Mouse (Mus musculus): ENCODE measurements around the gene Stxbp5. TPM values are rescaled to one million over a fixed set of nuclear protein-coding genes. Genes with fewer than 3 reads are reported as not detected.
A peak's percentile ranks its signal among the peaks of the same experiment; 100 is the strongest.
"Not testable (repeated sequence)": the region's sequence is repeated elsewhere in the genome, so short reads cannot be mapped to it uniquely, and the experiment has no call there.

The Stxbp5 gene
- polyA plus RNA-seq, 1 experiment from 2014 or later: 4.4 TPM

DNA sequence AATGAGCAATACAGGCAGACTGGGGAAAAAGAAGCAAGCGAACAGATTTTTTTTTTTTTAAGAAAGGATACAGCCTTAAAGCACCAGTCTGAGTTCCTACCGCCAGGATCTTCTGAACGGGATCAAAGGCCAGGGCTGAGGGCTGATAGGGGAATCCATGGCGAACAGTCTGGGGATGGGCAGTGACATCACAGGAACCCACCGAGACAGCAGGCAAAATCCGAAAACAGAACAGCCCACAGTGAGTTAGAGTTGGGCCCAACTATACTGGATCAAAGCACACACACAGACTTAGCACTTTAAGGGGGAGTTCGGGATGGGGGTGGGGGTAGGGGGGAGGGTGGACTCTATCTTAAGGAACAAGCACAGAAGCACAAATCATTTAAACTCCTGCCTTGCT lies 1.8 kb downstream of the Stxbp5 start:
- ATAC-seq (ENCODE audit: insufficient number of reproducible peaks, low FRiP score, low TSS enrichment, low read depth) (no peak), DNase-seq (ENCODE audit: low spot score) (no peak)
- WGBS: 4% methylated on average over 7 of the region's 7 CpGs
- Histone ChIP-seq H3K4me1 (ENCODE audit: control insufficient read depth, insufficient read depth, low read length) (peaks cover 8% of the 10 kb centered on the region; the same call in 1 of the 2 replicates), H3K9me3 (ENCODE audit: control insufficient read depth, low read length) (no peaks in the 10 kb centered on the region), H3K36me3 (ENCODE audit: control insufficient read depth, insufficient read depth, low read length) (no peaks in the 10 kb centered on the region), H3K27me3 (ENCODE audit: control insufficient read depth, insufficient read depth, low read length) (no peaks in the 10 kb centered on the region), H3K27ac (replicated peaks; ENCODE audit: low read depth, low read length) (no peak overlapping the region), H3K4me2 (ENCODE audit: low read depth, severe bottlenecking) (peak overlapping the region; percentile 96), H3K4me3 (ENCODE audit: low read depth, low read length) (no peak overlapping the region), H3K9ac (ENCODE audit: low read length) (no peak overlapping the region)

DNA sequence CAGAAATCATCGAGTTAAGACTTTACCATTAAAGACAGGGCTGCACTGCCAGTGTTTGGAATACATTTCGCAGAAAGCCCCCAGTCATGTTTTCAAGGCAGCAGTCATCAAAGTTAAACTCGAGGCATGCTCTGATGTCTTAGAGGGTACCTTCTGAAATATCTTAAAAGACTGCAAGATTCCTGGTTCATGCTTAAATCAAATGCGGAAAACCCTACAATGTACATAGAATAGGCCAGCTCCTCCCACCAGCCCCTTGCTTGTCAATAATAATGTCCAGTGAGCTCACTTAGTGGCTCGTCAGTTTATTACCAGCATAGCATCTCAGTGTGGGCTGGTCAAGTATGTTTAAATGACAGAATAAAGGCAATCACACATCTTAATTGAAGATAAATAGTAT lies 3.0 kb downstream of the Stxbp5 start:
- Histone ChIP-seq H3K4me2 (ENCODE audit: low read depth, severe bottlenecking) (no peak overlapping the region), H3K4me3 (ENCODE audit: low read depth, low read length) (no peak overlapping the region), H3K9me3 (ENCODE audit: control insufficient read depth, low read length) (no peaks in the 10 kb centered on the region), H3K4me1 (ENCODE audit: control insufficient read depth, insufficient read depth, low read length) (peaks cover 8% of the 10 kb centered on the region; the same call in 1 of the 2 replicates), H3K27ac (replicated peaks; ENCODE audit: low read depth, low read length) (no peak overlapping the region), H3K36me3 (ENCODE audit: control insufficient read depth, insufficient read depth, low read length) (no peaks in the 10 kb centered on the region), H3K9ac (ENCODE audit: low read length) (no peak overlapping the region), H3K27me3 (ENCODE audit: control insufficient read depth, insufficient read depth, low read length) (no peaks in the 10 kb centered on the region)
- WGBS: 74% methylated on average over 5 of the region's 5 CpGs
- ATAC-seq (ENCODE audit: insufficient number of reproducible peaks, low FRiP score, low TSS enrichment, low read depth): no peak
- DNase-seq (ENCODE audit: low spot score): no peak

GRCm38 (mm10) chr10:9893562-9893961 lies 7.3 kb downstream of the Stxbp5 start:
- H3K4me3 ChIP-seq (ENCODE audit: low read depth, low read length): no peak overlapping the region
- H3K27ac ChIP-seq (replicated peaks; ENCODE audit: low read depth, low read length): no peak overlapping the region
- H3K9me3 ChIP-seq (ENCODE audit: control insufficient read depth, low read length): no peaks in the 10 kb centered on the region
- H3K4me2 ChIP-seq (ENCODE audit: low read depth, severe bottlenecking): no peak overlapping the region
- DNase-seq (ENCODE audit: low spot score): no peak
- no peak overlapping the region for H3K9ac ChIP-seq (ENCODE audit: low read length)
- no peaks in the 10 kb centered on the region for H3K4me1 ChIP-seq (ENCODE audit: control insufficient read depth, insufficient read depth, low read length)
- no peak for ATAC-seq (ENCODE audit: insufficient number of reproducible peaks, low FRiP score, low TSS enrichment, low read depth)
- 92% methylated on average over 2 of the region's 2 CpGs for WGBS
- H3K36me3 ChIP-seq (ENCODE audit: control insufficient read depth, insufficient read depth, low read length): no peaks in the 10 kb centered on the region
- H3K27me3 ChIP-seq (ENCODE audit: control insufficient read depth, insufficient read depth, low read length): no peaks in the 10 kb centered on the region

DNA sequence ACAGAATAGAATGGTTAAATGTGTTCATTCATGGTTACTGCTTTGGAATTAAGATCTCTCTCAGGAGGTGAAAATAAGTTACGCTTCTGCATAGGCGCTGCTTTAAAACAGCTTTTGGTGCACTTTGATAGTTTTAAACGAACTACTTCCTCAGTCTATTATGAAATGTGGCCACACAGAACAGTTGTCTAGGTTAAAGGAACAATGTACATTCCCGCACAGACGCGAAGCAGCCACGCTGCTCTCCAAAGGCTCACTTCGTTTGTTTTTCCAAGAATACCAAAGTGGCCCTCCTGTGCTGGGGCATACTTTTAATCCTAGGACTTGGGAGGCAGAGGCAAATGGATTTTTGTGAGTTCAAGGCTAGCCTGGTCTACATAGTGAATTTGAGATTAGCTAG lies 11.2 kb downstream of the Stxbp5 start:
- Histone ChIP-seq H3K9ac (ENCODE audit: low read length) (no peak overlapping the region), H3K36me3 (ENCODE audit: control insufficient read depth, insufficient read depth, low read length) (no peaks in the 10 kb centered on the region; the same call in 1 of the 2 replicates), H3K27ac (replicated peaks; ENCODE audit: low read depth, low read length) (no peak overlapping the region), H3K4me3 (ENCODE audit: low read depth, low read length) (no peak overlapping the region), H3K4me1 (ENCODE audit: control insufficient read depth, insufficient read depth, low read length) (no peaks in the 10 kb centered on the region), H3K9me3 (ENCODE audit: control insufficient read depth, low read length) (no peaks in the 10 kb centered on the region), H3K4me2 (ENCODE audit: low read depth, severe bottlenecking) (no peak overlapping the region), H3K27me3 (ENCODE audit: control insufficient read depth, insufficient read depth, low read length) (no peaks in the 10 kb centered on the region)
- DNase-seq (ENCODE audit: low spot score) (no peak), ATAC-seq (ENCODE audit: insufficient number of reproducible peaks, low FRiP score, low TSS enrichment, low read depth) (no peak)
- 90% methylated on average over 8 of the region's 8 CpGs for WGBS

DNA sequence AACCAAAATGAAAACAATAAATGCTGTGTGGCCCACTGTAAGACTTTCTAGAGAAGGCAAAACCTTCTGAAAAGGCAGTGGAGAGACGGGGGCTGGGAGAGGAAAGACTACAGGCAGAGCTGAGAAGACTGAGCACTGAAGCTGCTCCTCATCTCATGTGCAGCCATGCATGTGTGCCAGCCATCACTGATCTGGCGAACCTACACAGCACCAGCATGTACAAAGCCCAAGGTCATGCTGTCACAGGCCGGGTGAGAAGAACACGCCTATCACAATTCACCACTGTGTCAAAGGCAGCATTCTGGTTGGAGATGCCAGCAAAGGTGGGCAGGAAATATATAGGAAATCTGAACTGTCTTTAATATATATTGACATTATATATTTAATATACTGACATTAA lies 12.2 kb downstream of the Stxbp5 start:
- Histone ChIP-seq H3K9me3 (ENCODE audit: control insufficient read depth, low read length) (no peaks in the 10 kb centered on the region), H3K4me3 (ENCODE audit: low read depth, low read length) (no peak overlapping the region), H3K9ac (ENCODE audit: low read length) (no peak overlapping the region), H3K4me1 (ENCODE audit: control insufficient read depth, insufficient read depth, low read length) (no peaks in the 10 kb centered on the region), H3K27ac (replicated peaks; ENCODE audit: low read depth, low read length) (no peak overlapping the region), H3K4me2 (ENCODE audit: low read depth, severe bottlenecking) (no peak overlapping the region), H3K36me3 (ENCODE audit: control insufficient read depth, insufficient read depth, low read length) (no peaks in the 10 kb centered on the region; the same call in 1 of the 2 replicates), H3K27me3 (ENCODE audit: control insufficient read depth, insufficient read depth, low read length) (no peaks in the 10 kb centered on the region)
- ATAC-seq (ENCODE audit: insufficient number of reproducible peaks, low FRiP score, low TSS enrichment, low read depth): no peak
- 96% methylated on average over 4 of the region's 4 CpGs for WGBS
- DNase-seq (ENCODE audit: low spot score): no peak

DNA sequence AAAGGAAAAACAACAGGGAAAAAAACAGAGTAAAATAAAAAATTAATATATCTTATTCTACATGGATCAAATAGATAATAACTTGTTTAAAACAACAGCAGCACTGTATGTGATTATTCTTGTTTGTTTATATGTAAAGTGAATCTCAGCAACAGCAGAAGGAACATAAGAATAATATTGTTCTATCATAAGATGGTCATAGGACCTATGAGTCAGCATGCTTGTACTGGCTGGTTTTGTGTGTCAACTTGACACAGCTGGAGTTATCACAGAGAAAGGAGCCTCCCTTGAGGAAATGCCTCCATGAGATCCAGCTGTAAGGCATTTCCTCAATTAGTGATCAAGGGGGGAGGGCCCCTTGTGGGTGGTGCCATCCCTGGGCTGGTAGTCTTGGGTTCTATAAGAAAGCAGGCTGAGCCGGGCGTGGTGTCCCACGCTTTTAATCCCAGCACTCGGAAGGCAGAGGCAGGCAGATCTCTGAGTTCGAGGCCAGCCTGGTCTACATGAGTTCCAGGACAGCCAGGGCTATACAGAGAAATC lies 19.0 kb downstream of the Stxbp5 start:
- not testable (repeated sequence) for ATAC-seq (ENCODE audit: insufficient number of reproducible peaks, low FRiP score, low TSS enrichment, low read depth); H3K4me2 ChIP-seq (ENCODE audit: low read depth, severe bottlenecking); DNase-seq (ENCODE audit: low spot score); H3K27ac ChIP-seq (replicated peaks; ENCODE audit: low read depth, low read length); H3K27me3 ChIP-seq (ENCODE audit: control insufficient read depth, insufficient read depth, low read length); H3K9ac ChIP-seq (ENCODE audit: low read length); H3K9me3 ChIP-seq (ENCODE audit: control insufficient read depth, low read length); H3K36me3 ChIP-seq (ENCODE audit: control insufficient read depth, insufficient read depth, low read length); H3K4me1 ChIP-seq (ENCODE audit: control insufficient read depth, insufficient read depth, low read length); H3K4me3 ChIP-seq (ENCODE audit: low read depth, low read length)
- 90% methylated on average over 5 of the region's 5 CpGs for WGBS

- whole genome bisulfite sequencing: 72% methylated on average over 6 of the region's 6 CpGs
- Histone ChIP-seq H3K27me3 (ENCODE audit: control insufficient read depth, insufficient read depth, low read length) (no peaks in the 10 kb centered on the region), H3K36me3 (ENCODE audit: control insufficient read depth, insufficient read depth, low read length) (no peaks in the 10 kb centered on the region), H3K9ac (ENCODE audit: low read length) (no peak overlapping the region), H3K4me3 (ENCODE audit: low read depth, low read length) (no peak overlapping the region), H3K4me2 (ENCODE audit: low read depth, severe bottlenecking) (no peak overlapping the region), H3K4me1 (ENCODE audit: control insufficient read depth, insufficient read depth, low read length) (no peaks in the 10 kb centered on the region), H3K9me3 (ENCODE audit: control insufficient read depth, low read length) (no peaks in the 10 kb centered on the region), H3K27ac (replicated peaks; ENCODE audit: low read depth, low read length) (no peak overlapping the region)
- ATAC-seq (ENCODE audit: insufficient number of reproducible peaks, low FRiP score, low TSS enrichment, low read depth): no peak
- no peak for DNase-seq (ENCODE audit: low spot score)
Measured at GRCm38 (mm10) chr10:9880070-9880728, 20.7 kb downstream of the Stxbp5 start.

DNA sequence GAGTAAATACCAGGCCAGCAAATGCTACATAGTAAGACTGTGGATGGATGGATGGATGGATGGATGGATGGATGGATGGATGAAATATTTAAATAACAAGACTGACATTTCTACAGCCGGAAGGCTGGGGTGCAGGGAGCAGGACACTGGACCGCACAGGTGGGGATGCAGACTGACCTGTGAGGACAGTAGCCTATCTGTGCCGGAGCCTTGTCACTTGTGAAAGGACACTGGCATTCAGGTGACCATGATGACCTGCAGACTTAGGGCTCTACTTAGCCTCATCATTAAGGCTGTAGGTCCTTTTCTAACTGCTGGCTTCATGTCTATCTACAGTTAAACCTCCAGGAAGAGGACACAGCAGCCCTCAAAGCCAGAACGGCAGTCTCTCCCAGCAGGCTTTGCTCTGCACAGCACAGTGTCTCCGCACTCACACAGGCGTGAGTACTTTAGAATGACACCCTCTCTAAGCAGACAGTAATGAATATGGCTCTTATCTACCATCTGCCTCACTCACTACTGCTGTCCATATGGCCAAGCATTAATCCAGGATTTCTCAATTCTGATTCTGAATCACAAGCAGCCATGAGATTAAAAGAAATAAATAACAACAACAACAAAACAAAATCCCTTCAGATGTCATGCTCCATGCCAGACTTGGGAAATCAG lies 21.9 kb downstream of the Stxbp5 start:
- DNase-seq (ENCODE audit: low spot score) (no peak), ATAC-seq (ENCODE audit: insufficient number of reproducible peaks, low FRiP score, low TSS enrichment, low read depth) (no peak)
- H3K27ac ChIP-seq (replicated peaks; ENCODE audit: low read depth, low read length): no peak overlapping the region
- no peak overlapping the region for H3K9ac ChIP-seq (ENCODE audit: low read length)
- no peaks in the 10 kb centered on the region for H3K36me3 ChIP-seq (ENCODE audit: control insufficient read depth, insufficient read depth, low read length)
- H3K4me2 ChIP-seq (ENCODE audit: low read depth, severe bottlenecking): no peak overlapping the region
- WGBS: 93% methylated on average over 6 of the region's 6 CpGs
- no peaks in the 10 kb centered on the region for H3K27me3 ChIP-seq (ENCODE audit: control insufficient read depth, insufficient read depth, low read length)
- H3K9me3 ChIP-seq (ENCODE audit: control insufficient read depth, low read length): no peaks in the 10 kb centered on the region
- H3K4me1 ChIP-seq (ENCODE audit: control insufficient read depth, insufficient read depth, low read length): no peaks in the 10 kb centered on the region
- no peak overlapping the region for H3K4me3 ChIP-seq (ENCODE audit: low read depth, low read length)

Data from limb, embryonic 11.5 days (tissue).